Mouse (Mus musculus) liver, embryonic 16.5 days (tissue): Measurements from ENCODE around the gene Sox5. TPM values are rescaled to one million over a fixed set of nuclear protein-coding genes. Genes with fewer than 3 reads are reported as not detected.

ENCODE experiments used
- ATAC-seq: fragments of 200-750 bp; cut with Nextera tagmentation; 2 replicates; pipeline ENCODE4 v1.8.0; 2017; ENCODE audit warnings: low read depth, mild to moderate bottlenecking, moderate number of reproducible peaks, moderate library complexity
- H3K27ac ChIP-seq: fragments of 300-500 bp; sonication (generic); 2 replicates; pipeline ENCODE4 v1.5.1; 2014; ENCODE audit warnings: mild to moderate bottlenecking, low read length
- H3K27me3 ChIP-seq: fragments of 300-500 bp; sonication (generic); 2 replicates; pipeline ENCODE4 v1.6.1; 2014; ENCODE audit warnings: low read depth, low read length, mixed read lengths; ENCODE audit not compliant: control insufficient read depth, insufficient read depth
- H3K36me3 ChIP-seq: fragments of 300-500 bp; sonication (generic); 2 replicates; pipeline ENCODE4 v1.6.1; 2014; ENCODE audit warnings: mild to moderate bottlenecking; ENCODE audit not compliant: control insufficient read depth, insufficient read depth
- H3K4me1 ChIP-seq: fragments of 300-500 bp; sonication (generic); 2 replicates; pipeline ENCODE4 v1.6.1; 2014; ENCODE audit warnings: low read depth, low read length, mixed read lengths; ENCODE audit not compliant: control insufficient read depth
- H3K4me2 ChIP-seq: fragments of 300-500 bp; sonication (generic); 2 replicates; pipeline ENCODE4 v1.6.1; 2014; ENCODE audit warnings: low read depth, low read length, mixed read lengths
- H3K4me3 ChIP-seq: fragments of 300-500 bp; sonication (generic); 2 replicates; pipeline ENCODE4 v1.5.1; 2014; ENCODE audit warnings: low read depth, mild to moderate bottlenecking, low read length
- H3K9ac ChIP-seq: fragments of 300-500 bp; sonication (generic); 2 replicates; pipeline ENCODE4 v1.6.1; 2014; ENCODE audit warnings: low read depth, low read length
- H3K9me3 ChIP-seq: fragments of 300-500 bp; sonication (generic); replicated peaks from 2 replicates; pipeline ENCODE4 v1.6.1; 2016; ENCODE audit warnings: low read length; ENCODE audit not compliant: control insufficient read depth
- WGBS: fragments of 180-500 bp; shearing (Covaris S2); extraction: QIAGEN DNeasy Blood & Tissue Kit; methylation state at CpG from one replicate; pipeline ENCODE4 v1.1.7; 2014; ENCODE audit not compliant: insufficient replicate concordance; 5-methylcytosine and 5-hydroxymethylcytosine counted together
- polyA plus RNA-seq: library from polyadenylated mRNA; unstranded; fragments of >200 nt; fragmentation: Nextera tagmentation; extraction: Ambion mirVana; gene quantifications from 2 replicates; pipeline ENCODE4 v1.2.1, GENCODE M21; 2015

Gene Sox5
- polyA plus RNA-seq, 1 experiment from 2014 or later: 7.5 TPM

DNA sequence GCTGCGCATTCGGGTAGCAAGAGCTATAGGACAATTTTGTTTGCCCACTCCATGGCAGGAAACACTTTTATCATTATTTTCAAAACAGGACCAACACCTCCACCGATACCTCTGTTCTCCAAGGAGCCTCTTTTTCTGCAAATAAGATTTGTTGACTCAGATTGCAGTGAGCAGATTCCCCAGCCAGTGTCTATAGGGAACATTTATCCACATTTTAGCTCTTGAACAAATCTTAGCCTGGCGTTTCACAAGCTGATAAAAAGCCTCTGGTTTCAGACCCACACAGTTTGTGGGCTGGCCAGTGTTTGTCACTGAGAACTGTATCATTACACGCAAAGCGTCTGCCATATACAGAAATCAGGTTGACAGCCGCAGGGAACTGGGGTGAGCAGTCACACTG, 823.4 kb downstream of the Sox5 start:
- no peaks in the 10 kb centered on the region for H3K36me3 ChIP-seq
- H3K27ac ChIP-seq: no peak overlapping the region
- WGBS: 66% methylated on average over 7 of the region's 7 CpGs
- H3K9ac ChIP-seq: no peak overlapping the region
- H3K4me3 ChIP-seq: no peak overlapping the region
- H3K27me3 ChIP-seq: no peaks in the 10 kb centered on the region
- no peaks in the 10 kb centered on the region for H3K9me3 ChIP-seq
- H3K4me1 ChIP-seq: no peaks in the 10 kb centered on the region
- ATAC-seq: no peak
- H3K4me2 ChIP-seq: no peak overlapping the region

DNA sequence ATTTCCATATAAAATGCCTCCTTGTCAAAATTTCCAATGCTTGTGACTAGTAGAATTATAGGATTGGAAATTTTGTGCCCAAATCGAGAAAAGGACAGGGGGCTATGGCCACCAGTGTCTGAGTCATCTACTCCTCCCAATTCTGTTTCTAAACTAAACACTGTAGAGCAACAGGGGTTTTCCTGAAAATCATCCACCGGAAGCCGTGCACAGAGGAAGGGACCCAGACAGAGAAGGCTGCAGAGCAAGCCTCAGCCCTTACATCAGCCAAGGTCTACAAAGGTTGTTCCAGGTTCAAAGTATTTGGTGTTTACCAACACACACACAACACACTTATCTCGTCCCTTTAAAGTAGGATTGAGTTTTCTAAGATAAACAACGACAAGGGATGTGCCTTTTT, 824.7 kb downstream of the Sox5 start:
- Histone ChIP-seq H3K4me2 (no peak overlapping the region), H3K9me3 (no peaks in the 10 kb centered on the region), H3K27ac (no peak overlapping the region), H3K4me1 (no peaks in the 10 kb centered on the region), H3K4me3 (no peak overlapping the region), H3K36me3 (no peaks in the 10 kb centered on the region), H3K9ac (no peak overlapping the region), H3K27me3 (no peaks in the 10 kb centered on the region)
- ATAC-seq: no peak
- WGBS: 49% methylated on average over 5 of the region's 5 CpGs

DNA sequence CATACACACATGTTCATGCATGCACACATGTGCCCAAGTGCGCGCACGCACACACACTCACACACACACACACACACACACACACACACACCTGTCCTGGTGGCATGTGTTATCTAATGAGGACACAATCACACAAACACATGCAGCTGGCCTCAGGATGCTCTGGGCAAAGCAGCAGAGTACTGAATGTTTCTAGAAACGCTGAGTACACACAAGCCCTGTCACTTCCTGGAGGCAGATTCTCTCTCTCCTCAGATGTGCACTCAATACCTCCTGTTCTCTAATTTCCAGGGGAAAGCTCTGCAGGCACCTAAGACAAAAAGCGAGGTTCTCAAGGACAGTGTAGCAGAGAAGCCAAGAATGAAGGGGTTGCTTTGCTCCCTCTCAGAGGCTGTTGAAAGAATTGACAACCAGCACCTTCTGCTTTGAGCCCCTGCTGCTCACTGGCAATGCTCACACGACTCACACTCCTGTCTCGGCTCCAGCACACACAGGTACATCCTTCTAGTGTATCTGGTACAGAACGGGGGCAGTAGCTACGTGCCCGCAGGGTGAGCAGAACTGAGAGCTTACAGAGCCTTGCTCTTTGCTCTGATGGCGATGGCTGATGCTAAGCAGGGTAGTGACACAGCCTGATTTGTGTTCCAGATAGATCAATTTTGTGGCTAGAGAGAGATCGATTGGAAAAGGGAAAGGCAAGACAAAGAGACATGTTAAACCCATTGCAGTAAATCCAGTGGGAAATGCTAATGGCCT, 833.0 kb downstream of the Sox5 start:
- ATAC-seq: no peak
- no peak overlapping the region for H3K4me2 ChIP-seq
- WGBS: 64% methylated on average over 12 of the region's 12 CpGs
- no peaks in the 10 kb centered on the region for H3K27me3 ChIP-seq
- H3K4me1 ChIP-seq: no peaks in the 10 kb centered on the region
- no peak overlapping the region for H3K9ac ChIP-seq
- no peak overlapping the region for H3K27ac ChIP-seq
- H3K36me3 ChIP-seq: no peaks in the 10 kb centered on the region
- H3K4me3 ChIP-seq: no peak overlapping the region
- no peaks in the 10 kb centered on the region for H3K9me3 ChIP-seq

- no peak overlapping the region for H3K4me2 ChIP-seq
- ATAC-seq: no peak
- no peaks in the 10 kb centered on the region for H3K36me3 ChIP-seq
- H3K9me3 ChIP-seq: no peaks in the 10 kb centered on the region
- H3K9ac ChIP-seq: no peak overlapping the region
- H3K4me3 ChIP-seq: no peak overlapping the region
- H3K4me1 ChIP-seq: no peaks in the 10 kb centered on the region
- no peaks in the 10 kb centered on the region for H3K27me3 ChIP-seq
- 59% methylated on average over 4 of the region's 4 CpGs for WGBS
- no peak overlapping the region for H3K27ac ChIP-seq
Observed at GRCm38 (mm10) chr6:143948071-143948470, 833.7 kb downstream of the Sox5 start.

- ATAC-seq: no peak
- H3K27me3 ChIP-seq: no peaks in the 10 kb centered on the region
- 39% methylated on average over 5 of the region's 5 CpGs for WGBS
- H3K4me1 ChIP-seq: no peaks in the 10 kb centered on the region
- H3K9ac ChIP-seq: no peak overlapping the region
- no peaks in the 10 kb centered on the region for H3K36me3 ChIP-seq
- no peaks in the 10 kb centered on the region for H3K9me3 ChIP-seq
- no peak overlapping the region for H3K27ac ChIP-seq
- H3K4me3 ChIP-seq: no peak overlapping the region
- no peak overlapping the region for H3K4me2 ChIP-seq
Observed at GRCm38 (mm10) chr6:143943126-143943525, 838.7 kb downstream of the Sox5 start.

DNA sequence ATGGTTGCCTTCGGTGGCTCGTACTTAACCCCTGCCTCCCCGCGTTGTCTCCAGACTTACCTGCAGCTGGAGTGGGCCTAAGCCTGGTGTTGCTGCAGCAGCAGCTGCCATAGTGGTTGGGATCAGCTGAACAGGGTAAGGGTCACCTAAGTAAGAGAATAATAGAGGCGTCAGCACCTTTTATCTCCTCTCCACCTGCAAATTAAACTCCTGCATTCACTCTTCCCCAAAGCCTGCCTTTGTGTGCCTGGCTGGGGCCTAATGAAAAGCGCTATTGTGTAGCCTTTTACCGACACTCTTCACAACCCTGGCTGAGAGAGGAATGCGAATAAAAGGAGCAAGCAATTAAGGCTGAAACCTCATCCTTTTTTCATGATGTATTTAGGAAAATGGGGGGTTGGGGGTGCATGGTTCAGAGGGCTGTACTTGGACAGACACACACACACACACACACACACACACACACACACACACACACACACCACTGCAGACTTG, 840.4 kb downstream of the Sox5 start:
- H3K4me1 ChIP-seq: no peaks in the 10 kb centered on the region
- WGBS: 59% methylated on average over 8 of the region's 8 CpGs
- no peak overlapping the region for H3K4me2 ChIP-seq
- H3K27me3 ChIP-seq: no peaks in the 10 kb centered on the region
- H3K9ac ChIP-seq: no peak overlapping the region
- H3K4me3 ChIP-seq: no peak overlapping the region
- no peak overlapping the region for H3K27ac ChIP-seq
- no peak for ATAC-seq
- no peaks in the 10 kb centered on the region for H3K9me3 ChIP-seq
- no peaks in the 10 kb centered on the region for H3K36me3 ChIP-seq

GRCm38 (mm10) chr6:143923146-143923545, 858.6 kb downstream of the Sox5 start:
- ATAC-seq: no peak
- Histone ChIP-seq H3K9ac (no peak overlapping the region), H3K4me2 (no peak overlapping the region), H3K27ac (no peak overlapping the region), H3K9me3 (no peaks in the 10 kb centered on the region), H3K4me1 (no peaks in the 10 kb centered on the region), H3K36me3 (no peaks in the 10 kb centered on the region), H3K27me3 (no peaks in the 10 kb centered on the region), H3K4me3 (no peak overlapping the region)
- 77% methylated on average over 6 of the region's 6 CpGs for WGBS

GRCm38 (mm10) chr6:143918405-143918947, 863.3 kb downstream of the Sox5 start:
- no peaks in the 10 kb centered on the region for H3K36me3 ChIP-seq
- no peaks in the 10 kb centered on the region for H3K27me3 ChIP-seq
- H3K9me3 ChIP-seq: no peaks in the 10 kb centered on the region
- WGBS: 64% methylated on average over 16 of the region's 16 CpGs
- no peak overlapping the region for H3K4me2 ChIP-seq
- no peak overlapping the region for H3K9ac ChIP-seq
- ATAC-seq: no peak
- no peak overlapping the region for H3K27ac ChIP-seq
- no peak overlapping the region for H3K4me3 ChIP-seq
- no peaks in the 10 kb centered on the region for H3K4me1 ChIP-seq

DNA sequence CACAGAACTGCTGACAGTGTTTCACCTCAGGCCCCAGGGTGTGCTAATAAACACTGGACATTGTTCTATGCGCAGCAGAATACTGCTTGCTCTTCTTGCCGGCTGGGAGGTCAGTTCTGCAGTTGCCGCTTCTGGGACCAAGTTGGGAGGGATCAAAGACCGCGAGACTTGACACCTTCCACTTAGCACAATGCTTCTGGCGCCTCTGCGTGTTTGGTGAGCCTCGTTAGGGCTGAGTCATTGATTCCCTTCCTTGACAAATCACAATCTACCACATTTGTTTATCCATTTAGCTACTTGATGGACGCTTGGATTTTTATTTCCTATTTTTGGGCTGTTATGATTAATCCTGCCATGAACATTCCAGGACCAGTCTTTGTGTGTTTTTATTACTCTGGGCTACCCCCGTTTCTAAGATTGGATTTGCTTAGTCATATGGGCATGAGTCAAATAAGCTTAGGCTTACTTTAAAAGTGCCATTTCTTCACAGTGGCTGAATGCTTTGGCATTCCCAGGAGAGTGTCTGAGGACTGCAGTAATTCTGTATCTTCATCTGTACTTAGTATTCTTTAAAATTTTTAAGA, 865.5 kb downstream of the Sox5 start:
- H3K27ac ChIP-seq: no peak overlapping the region
- no peak for ATAC-seq
- H3K9ac ChIP-seq: no peak overlapping the region
- no peaks in the 10 kb centered on the region for H3K4me1 ChIP-seq
- WGBS: 64% methylated on average over 10 of the region's 10 CpGs
- H3K36me3 ChIP-seq: no peaks in the 10 kb centered on the region
- no peak overlapping the region for H3K4me3 ChIP-seq
- H3K27me3 ChIP-seq: no peaks in the 10 kb centered on the region
- no peak overlapping the region for H3K4me2 ChIP-seq
- H3K9me3 ChIP-seq: no peaks in the 10 kb centered on the region
